Mouse (Mus musculus) MEL (cell line): ENCODE measurements around the gene Rims1. TPM values are rescaled to one million over a fixed set of nuclear protein-coding genes. Genes with fewer than 3 reads are reported as not detected.

Source experiments
- DNase-seq: peaks from one replicate; pipeline ENCODE4 v3.0.0; 2011; ENCODE audit warnings: low read depth, low spot score
- H3K27ac ChIP-seq: 2 replicates; pipeline ENCODE4 v1.5.1; 2012; ENCODE audit warnings: low read depth, mild to moderate bottlenecking, control low read depth, low read length, moderate library complexity; ENCODE audit not compliant: control insufficient read depth
- H3K27me3 ChIP-seq, 2 experiments: fragments of 150-350 bp in 1 of 2; sonication (generic) in 1 of 2; 2 replicates each; pipeline ENCODE4 v1.6.1; 2012; ENCODE audit warnings: low read length in 2 of 2, mild to moderate bottlenecking in 2 of 2, improper control_type of control experiment in 1 of 2, moderate library complexity in 1 of 2; ENCODE audit not compliant: insufficient read depth in 2 of 2, control insufficient read depth in 1 of 2
- H3K36me3 ChIP-seq, 2 experiments: 2 replicates each; pipeline ENCODE4 v1.6.1; 2012 to 2014; ENCODE audit warnings: low read length in 2 of 2, improper control_type of control experiment in 1 of 2, inconsistent platforms in 1 of 2, mild to moderate bottlenecking in 1 of 2; ENCODE audit not compliant: insufficient read depth in 2 of 2, control insufficient read depth in 1 of 2
- H3K4me1 ChIP-seq, 2 experiments: fragments of 150-350 bp in 1 of 2; sonication (generic) in 1 of 2; 2 replicates each; pipeline ENCODE4 v1.6.1; 2012; ENCODE audit warnings: low read length in 2 of 2, improper control_type of control experiment in 1 of 2, mild to moderate bottlenecking in 1 of 2; ENCODE audit not compliant: insufficient read depth in 2 of 2, control insufficient read depth in 1 of 2
- H3K4me3 ChIP-seq, 2 experiments: fragments of 150-350 bp in 1 of 2; sonication (generic) in 1 of 2; 2 replicates each; pipeline ENCODE4 v1.5.1; 2012; ENCODE audit warnings: low read depth in 2 of 2, low read length in 2 of 2, mild to moderate bottlenecking in 2 of 2, moderate library complexity in 2 of 2, control low read depth in 1 of 2, improper control_type of control experiment in 1 of 2; ENCODE audit not compliant: control insufficient read depth in 1 of 2, insufficient read depth in 1 of 2
- H3K79me2 ChIP-seq: 2 replicates; pipeline ENCODE4 v1.6.1; 2012; ENCODE audit warnings: mild to moderate bottlenecking, low read length, moderate library complexity; ENCODE audit not compliant: control insufficient read depth, poor library complexity, insufficient read depth
- H3K9ac ChIP-seq: 2 replicates; pipeline ENCODE4 v1.6.1; 2012; ENCODE audit warnings: low read depth, mild to moderate bottlenecking, control low read depth, low read length, moderate library complexity; ENCODE audit not compliant: control insufficient read depth, poor library complexity, severe bottlenecking
- H3K9me3 ChIP-seq: fragments of 150-350 bp; sonication (generic); replicated peaks from 2 replicates; pipeline ENCODE4 v1.6.1; 2012; ENCODE audit warnings: mild to moderate bottlenecking, low read length, improper control_type of control experiment, moderate library complexity; ENCODE audit not compliant: insufficient read depth
- CHD1 ChIP-seq: IDR thresholded peaks from 2 replicates; pipeline ENCODE4 v1.6.1; 2012; ENCODE audit warnings: low read depth, mild to moderate bottlenecking, inconsistent platforms, low read length, improper control_type of control experiment
- CHD2 ChIP-seq: IDR thresholded peaks from 2 replicates; pipeline ENCODE4 v1.6.1; 2011; ENCODE audit warnings: low read length, improper control_type of control experiment
- CTCF ChIP-seq, 3 experiments: IDR thresholded peaks in 2 of 3; conservative IDR thresholded peaks in 1 of 3; 2 replicates each; pipeline ENCODE4 v1.5.1; 2011 to 2012; ENCODE audit warnings: low read length in 3 of 3, low read depth in 2 of 3, mild to moderate bottlenecking in 2 of 3, improper control_type of control experiment in 1 of 3, inconsistent platforms in 1 of 3, mixed read lengths in 1 of 3, moderate library complexity in 1 of 3; ENCODE audit not compliant: control insufficient read depth in 1 of 3, insufficient read depth in 1 of 3, poor library complexity in 1 of 3, severe bottlenecking in 1 of 3
- E2F4 ChIP-seq: IDR thresholded peaks from 2 replicates; pipeline ENCODE4 v1.6.1; 2011; ENCODE audit warnings: low read depth, low read length, improper control_type of control experiment, borderline replicate concordance
- ELF1 ChIP-seq: IDR thresholded peaks from 2 replicates; pipeline ENCODE4 v1.6.1; 2014; ENCODE audit warnings: low read depth, mild to moderate bottlenecking, inconsistent platforms, low read length, improper control_type of control experiment, moderate library complexity
- GABPA ChIP-seq: IDR thresholded peaks from 2 replicates; pipeline ENCODE4 v1.6.1; 2012; ENCODE audit warnings: low read depth, mild to moderate bottlenecking, inconsistent platforms, low read length, improper control_type of control experiment, moderate library complexity
- GATA1 ChIP-seq: IDR thresholded peaks from 2 replicates; pipeline ENCODE4 v1.6.1; 2011; ENCODE audit warnings: low read depth, low read length, improper control_type of control experiment
- JUND ChIP-seq: IDR thresholded peaks from 2 replicates; pipeline ENCODE4 v1.6.1; 2011; ENCODE audit warnings: low read depth, mild to moderate bottlenecking, improper control_type of control experiment, low read length
- KAT2A ChIP-seq: conservative IDR thresholded peaks from 2 replicates; pipeline ENCODE4 v1.6.1; 2012; ENCODE audit warnings: low read depth, low read length, improper control_type of control experiment, inconsistent platforms
- MAFK ChIP-seq: IDR thresholded peaks from 2 replicates; pipeline ENCODE4 v1.6.1; 2011; ENCODE audit warnings: low read depth, mild to moderate bottlenecking, low read length, improper control_type of control experiment, borderline replicate concordance
- MAX ChIP-seq: IDR thresholded peaks from 2 replicates; pipeline ENCODE4 v1.6.1; 2011; ENCODE audit warnings: low read length, improper control_type of control experiment
- MAZ ChIP-seq: IDR thresholded peaks from 2 replicates; pipeline ENCODE4 v1.6.1; 2012; ENCODE audit warnings: low read depth, mild to moderate bottlenecking, inconsistent platforms, low read length, improper control_type of control experiment
- MYB ChIP-seq: IDR thresholded peaks from 2 replicates; pipeline ENCODE4 v1.6.1; 2011; ENCODE audit warnings: mild to moderate bottlenecking, low read depth, low read length, improper control_type of control experiment
- MYC ChIP-seq: IDR thresholded peaks from 2 replicates; pipeline ENCODE4 v1.6.1; 2011; ENCODE audit warnings: low read depth, mild to moderate bottlenecking, low read length, improper control_type of control experiment, moderate library complexity
- NELFE ChIP-seq: IDR thresholded peaks from 2 replicates; pipeline ENCODE4 v1.6.1; 2011; ENCODE audit warnings: low read depth, low read length, improper control_type of control experiment
- NRF1 ChIP-seq: IDR thresholded peaks from 2 replicates; pipeline ENCODE4 v1.6.1; 2014; ENCODE audit warnings: low read depth, mild to moderate bottlenecking, inconsistent platforms, low read length, improper control_type of control experiment, moderate library complexity; ENCODE audit not compliant: poor library complexity, insufficient read depth, severe bottlenecking
- POLR2A ChIP-seq, 2 experiments: IDR thresholded peaks; 2 replicates each; pipeline ENCODE4 v1.6.1; 2011 to 2012; ENCODE audit warnings: low read length in 2 of 2, mild to moderate bottlenecking in 2 of 2, control low read depth in 1 of 2, improper control_type of control experiment in 1 of 2, low read depth in 1 of 2, moderate library complexity in 1 of 2; ENCODE audit not compliant: control insufficient read depth in 1 of 2, insufficient read depth in 1 of 2, poor library complexity in 1 of 2
- RCOR1 ChIP-seq: IDR thresholded peaks from 2 replicates; pipeline ENCODE4 v1.6.1; 2012; ENCODE audit warnings: low read depth, mild to moderate bottlenecking, inconsistent platforms, low read length, improper control_type of control experiment
- SIN3A ChIP-seq: IDR thresholded peaks from 2 replicates; pipeline ENCODE4 v1.6.1; 2012; ENCODE audit warnings: low read length, improper control_type of control experiment, inconsistent platforms
- SMC3 ChIP-seq: IDR thresholded peaks from 2 replicates; pipeline ENCODE4 v1.6.1; 2011; ENCODE audit warnings: low read depth, low read length, improper control_type of control experiment
- TAL1 ChIP-seq: IDR thresholded peaks from 2 replicates; pipeline ENCODE4 v1.6.1; 2012; ENCODE audit warnings: mild to moderate bottlenecking, inconsistent platforms, low read length, moderate library complexity, mixed read lengths
- TCF12 ChIP-seq: IDR thresholded peaks from 2 replicates; pipeline ENCODE4 v1.6.1; 2014; ENCODE audit warnings: low read depth, mild to moderate bottlenecking, inconsistent platforms, low read length, improper control_type of control experiment, moderate library complexity
- USF1 ChIP-seq: IDR thresholded peaks from 2 replicates; pipeline ENCODE4 v1.6.1; 2014; ENCODE audit warnings: low read depth, mild to moderate bottlenecking, inconsistent platforms, low read length, improper control_type of control experiment, moderate library complexity
- ZC3H11A ChIP-seq: IDR thresholded peaks from 2 replicates; pipeline ENCODE4 v1.6.1; 2012; ENCODE audit warnings: low read depth, mild to moderate bottlenecking, inconsistent platforms, low read length, improper control_type of control experiment
- ZNF384 ChIP-seq: IDR thresholded peaks from 2 replicates; pipeline ENCODE4 v1.6.1; 2012; ENCODE audit warnings: low read depth, mild to moderate bottlenecking, inconsistent platforms, low read length, improper control_type of control experiment
- polyA plus RNA-seq, 2 experiments: library from polyadenylated mRNA; stranded (reverse) in 1 of 2; unstranded in 1 of 2; fragments of >175 nt in 1 of 2; fragments of >200 nt in 1 of 2; gene quantifications; 2 replicates each; pipeline versions ENCODE4 v1.2.1 to v1.2.4; 2012; ENCODE audit warnings: low replicate concordance in 2 of 2, low read depth in 1 of 2; ENCODE audit not compliant: insufficient read length in 2 of 2, insufficient read depth in 1 of 2, missing spikeins in 1 of 2
- total RNA-seq: library from RNA; depleted of rRNA; stranded (reverse); fragments of 300-350 nt; gene quantifications from 2 replicates; pipeline ENCODE4 v1.2.3, GENCODE M21; 2012

Rims1 gene
- total and polyA plus RNA-seq, 3 experiments: 0.31 TPM; not detected in 2

GRCm38 (mm10) chr1:22305932-22306331, 499.9 kb downstream of the Rims1 start:
- DNase-seq: no peak
- H3K4me3 ChIP-seq: no peak overlapping the region
- H3K9ac ChIP-seq: no peak overlapping the region
- no peaks in the 10 kb centered on the region for H3K4me1 ChIP-seq
- no peaks in the 10 kb centered on the region for H3K36me3 ChIP-seq
- H3K27ac ChIP-seq: no peak overlapping the region
- H3K27me3 ChIP-seq: no peaks in the 10 kb centered on the region
- no peaks in the 10 kb centered on the region for H3K9me3 ChIP-seq
- TF ChIP-seq MAZ (no peak), NELFE (no peak), MAFK (no peak), NRF1 (no peak), CHD2 (no peak), RCOR1 (no peak), ELF1 (no peak), CTCF (IDR thresholded peaks at IDR 0.05 in 2 of 3, conservative IDR thresholded peaks at IDR 0.05 in 1 of 3; ENCODE audit: control insufficient read depth in 1 of 3, insufficient read depth in 1 of 3, low read depth in 2 of 3, low read length in 3 of 3, poor library complexity in 1 of 3, severe bottlenecking in 1 of 3) (no peak), TAL1 (no peak), E2F4 (no peak)
- H3K79me2 ChIP-seq: no peaks in the 10 kb centered on the region

DNA sequence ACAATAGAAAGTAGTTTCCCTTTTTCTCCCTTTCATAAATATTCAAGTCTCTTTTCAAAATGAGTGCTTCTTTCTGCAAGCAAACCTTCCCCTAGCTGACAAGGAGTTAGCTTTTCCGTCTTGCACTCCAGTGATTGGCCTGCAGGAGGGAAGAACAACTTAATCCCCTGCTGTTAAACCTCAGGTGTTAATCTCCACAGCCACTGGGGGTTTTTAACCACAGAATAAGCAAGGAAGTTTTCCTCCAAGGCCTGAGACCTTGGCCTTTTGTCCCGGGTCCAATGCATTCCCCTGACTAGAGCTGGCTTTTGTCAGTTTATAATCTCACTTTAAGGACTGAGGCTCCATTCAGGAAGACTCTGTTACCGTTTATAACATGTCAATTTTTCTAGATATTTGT, 511.8 kb downstream of the Rims1 start:
- TF ChIP-seq MAX: no peak
- TF ChIP-seq GATA1: no peak
- no peak for TF ChIP-seq POLR2A (IDR thresholded peaks at IDR 0.05; ENCODE audit: control insufficient read depth in 1 of 2, insufficient read depth in 1 of 2, low read depth in 1 of 2, low read length in 2 of 2, poor library complexity in 1 of 2)
- no peak for TF ChIP-seq TAL1
- no peak for TF ChIP-seq KAT2A
- no peak for TF ChIP-seq MYC
- TF ChIP-seq ELF1: no peak
- no peak for TF ChIP-seq SIN3A
- TF ChIP-seq CHD1: no peak
- TF ChIP-seq MAZ: no peak
- no peak for TF ChIP-seq GABPA
- TF ChIP-seq USF1: no peak
- TF ChIP-seq TCF12: no peak
- no peak for TF ChIP-seq MYB
- no peak for TF ChIP-seq JUND
- no peak for TF ChIP-seq SMC3
- no peak for TF ChIP-seq ZNF384
- no peak for TF ChIP-seq ZC3H11A
- TF ChIP-seq CHD2: no peak
- TF ChIP-seq, all 39 proteins: peak for 0
- H3K36me3 ChIP-seq: no peaks in the 10 kb centered on the region
- no peak for DNase-seq
- H3K9me3 ChIP-seq: no peaks in the 10 kb centered on the region
- H3K4me1 ChIP-seq: no peaks in the 10 kb centered on the region
- no peak overlapping the region for H3K4me3 ChIP-seq
- H3K27me3 ChIP-seq: no peaks in the 10 kb centered on the region
- H3K9ac ChIP-seq: no peak overlapping the region
- H3K79me2 ChIP-seq: no peaks in the 10 kb centered on the region
- H3K27ac ChIP-seq: no peak overlapping the region
